Comparison of ENCODE assay signal across 24 mouse cellular contexts in genomic region chr10:61234319-61234718, GRCm38 (mm10). TPM values are rescaled to one million over a fixed set of nuclear protein-coding genes. Genes with fewer than 3 reads are reported as not detected.
A peak's percentile ranks its signal among the peaks of the same experiment; 100 is the strongest.
DNase-seq lines count a peak whose midpoint lies in the region; ATAC-seq and TF ChIP-seq lines count a peak whose summit lies in the region.
"Had no signal": no experiment of that assay in that cellular context is flagged by ENCODE, and none has a peak within 500 bp of the region (broad histone marks: within the 10 kb centered on the region; RNA-seq: fewer than 3 reads in every experiment).

No protein-coding gene starts in this region.

- TF ChIP-seq CTCF in bone marrow, adult 2 months (IDR thresholded peaks at IDR 0.05; ENCODE audit: control insufficient read depth, insufficient read depth, low read length), result no peak

- no peak overlapping the region for H3ac ChIP-seq in myocyte (ENCODE audit: control insufficient read depth, insufficient read length)

- 54% methylated on average over 4 of the region's 4 CpGs for WGBS in embryonic facial prominence, embryonic 11.5 days
- 75% methylated on average over 4 of the region's 4 CpGs for WGBS in embryonic facial prominence, embryonic 10.5 days
- WGBS in bone marrow, adult 2 months, result 55% methylated on average over 4 of the region's 4 CpGs

- H3K4me2 ChIP-seq in embryonic facial prominence, embryonic 11.5 days (ENCODE audit: low read depth, low read length), result no peak overlapping the region
- no peak overlapping the region for H3K4me2 ChIP-seq in myocyte (ENCODE audit: low read depth)
- H3K4me2 ChIP-seq: forebrain, embryonic 12.5 days; hindbrain, embryonic 12.5 days; limb, embryonic 12.5 days; lung, embryonic 15.5 days; midbrain, embryonic 12.5 days had no signal

- no peak overlapping the region for H3K4me3 ChIP-seq in embryonic facial prominence, embryonic 11.5 days (ENCODE audit: low read depth, low read length)
- H3K4me3 ChIP-seq in embryonic facial prominence, embryonic 10.5 days, result no peak overlapping the region
- H3K4me3 ChIP-seq in bone marrow, adult 2 months (replicated peaks; ENCODE audit: control insufficient read depth, low read depth, low read length), result no peak overlapping the region
- no peak overlapping the region for H3K4me3 ChIP-seq in myocyte
- H3K4me3 ChIP-seq: forebrain, embryonic 12.5 days; hindbrain, embryonic 12.5 days; limb, embryonic 12.5 days; lung, embryonic 15.5 days; midbrain, embryonic 12.5 days had no signal

- no peak for ATAC-seq in embryonic facial prominence, embryonic 11.5 days (replicated peaks; ENCODE audit: insufficient number of reproducible peaks, low FRiP score, low TSS enrichment, low read depth)

- no peaks in the 10 kb centered on the region for H3K36me3 ChIP-seq in embryonic facial prominence, embryonic 11.5 days (replicated peaks; ENCODE audit: control insufficient read depth, insufficient read depth, low read depth, low read length)
- H3K36me3 ChIP-seq in embryonic facial prominence, embryonic 10.5 days (replicated peaks), result no peaks in the 10 kb centered on the region
- H3K36me3 ChIP-seq in myocyte (ENCODE audit: control insufficient read depth, insufficient read depth), result peaks cover 6% of the 10 kb centered on the region
- H3K36me3 ChIP-seq: forebrain, embryonic 12.5 days; hindbrain, embryonic 12.5 days; limb, embryonic 12.5 days; lung, embryonic 15.5 days; midbrain, embryonic 12.5 days had no signal

- DNase-seq in embryonic facial prominence, embryonic 11.5 days (ENCODE audit: low spot score), result peak; percentile 70
- DNase-seq in embryonic facial prominence, embryonic 10.5 days (ENCODE audit: low spot score), result no peak
- peak; percentile 70 for DNase-seq in thymus, postnatal 25 days
- no peak for DNase-seq in retina, embryonic 14.5 days (ENCODE audit: low spot score)
- DNase-seq in testis, postnatal 14 days (ENCODE audit: low spot score), result no peak
- no peak for DNase-seq in right cerebral cortex, postnatal 36 days (ENCODE audit: low spot score in 2 of 2)
- DNase-seq: adrenal gland, postnatal 25 days; cerebellum, adult 11-12 months; cerebellum, postnatal 14 days; embryo, embryonic 11 days; gastrocnemius, postnatal 36 days; heart, postnatal 14 days; kidney, adult 8-10 months; kidney, postnatal 14 days; retina, postnatal 1 day; right cerebral cortex, postnatal 4 days had no signal

- no peak for TF ChIP-seq POLR2A in bone marrow, adult 2 months (IDR thresholded peaks at IDR 0.05; ENCODE audit: borderline replicate concordance, control insufficient read depth, low read depth, low read length)
- TF ChIP-seq POLR2A in myocyte (IDR thresholded peaks at IDR 0.05; ENCODE audit: insufficient read length, low read depth), result no peak

- H3K9ac ChIP-seq in embryonic facial prominence, embryonic 11.5 days (replicated peaks; ENCODE audit: low read length), result no peak overlapping the region
- H3K9ac ChIP-seq: forebrain, embryonic 12.5 days; hindbrain, embryonic 12.5 days; limb, embryonic 12.5 days; liver, embryonic 14.5 days; lung, embryonic 15.5 days; midbrain, embryonic 12.5 days had no signal

- H3K27me3 ChIP-seq in embryonic facial prominence, embryonic 11.5 days (ENCODE audit: control insufficient read depth, insufficient read depth, low read length), result no peaks in the 10 kb centered on the region
- no peaks in the 10 kb centered on the region for H3K27me3 ChIP-seq in embryonic facial prominence, embryonic 10.5 days (replicated peaks; ENCODE audit: low read depth, poor library complexity, severe bottlenecking)
- no peaks in the 10 kb centered on the region for H3K27me3 ChIP-seq in myocyte (ENCODE audit: control insufficient read depth, insufficient read depth, insufficient read length)
- H3K27me3 ChIP-seq: forebrain, embryonic 12.5 days; hindbrain, embryonic 12.5 days; limb, embryonic 12.5 days; lung, embryonic 15.5 days; midbrain, embryonic 12.5 days had no signal

- no peaks in the 10 kb centered on the region for H3K9me3 ChIP-seq in embryonic facial prominence, embryonic 11.5 days (replicated peaks; ENCODE audit: control insufficient read depth, low read length)
- 0 out of 2 replicates have a peak, but pooled peaks cover 8% of the 10 kb centered on the region for H3K9me3 ChIP-seq in embryonic facial prominence, embryonic 10.5 days
- H3K9me3 ChIP-seq: forebrain, embryonic 12.5 days; hindbrain, embryonic 12.5 days; lung, embryonic 15.5 days had no signal

- no peaks in the 10 kb centered on the region for H3K4me1 ChIP-seq in embryonic facial prominence, embryonic 11.5 days (ENCODE audit: control insufficient read depth, insufficient read depth, low read length)
- H3K4me1 ChIP-seq in embryonic facial prominence, embryonic 10.5 days, result peaks cover 15% of the 10 kb centered on the region; the same call in 1 of the 2 replicates
- H3K4me1 ChIP-seq in bone marrow, adult 2 months (ENCODE audit: control insufficient read depth, insufficient read depth, low read length), result no peaks in the 10 kb centered on the region; the same call in 1 of the 2 replicates
- H3K4me1 ChIP-seq: hindbrain, embryonic 12.5 days; lung, embryonic 15.5 days; midbrain, embryonic 12.5 days had no signal

- H3K27ac ChIP-seq in embryonic facial prominence, embryonic 11.5 days (replicated peaks; ENCODE audit: low read depth, low read length), result no peak overlapping the region
- H3K27ac ChIP-seq in embryonic facial prominence, embryonic 10.5 days (replicated peaks), result no peak overlapping the region
- peak overlapping the region; percentile 21; the same call in 1 of the 2 replicates for H3K27ac ChIP-seq in bone marrow, adult 2 months (ENCODE audit: control insufficient read depth, insufficient read depth, low read depth, low read length, poor library complexity)
- H3K27ac ChIP-seq: forebrain, embryonic 12.5 days; hindbrain, embryonic 12.5 days; limb, embryonic 12.5 days; liver, embryonic 14.5 days; lung, embryonic 15.5 days; midbrain, embryonic 12.5 days had no signal

- H3K79me2 ChIP-seq in myocyte (ENCODE audit: control insufficient read depth, insufficient read depth), result no peaks in the 10 kb centered on the region

TF ChIP-seq in myocyte, 11 proteins besides CTCF, POLR2A, EP300 and RAD21:
- TF ChIP-seq USF1 (IDR thresholded peaks at IDR 0.05; ENCODE audit: low read depth) (no peak), TCF12 (IDR thresholded peaks at IDR 0.05; ENCODE audit: insufficient read depth, poor library complexity, severe bottlenecking) (peak; percentile 18), CEBPB (IDR thresholded peaks at IDR 0.05; ENCODE audit: insufficient read depth, poor library complexity, severe bottlenecking) (no peak), POLR2AphosphoS2 (IDR thresholded peaks at IDR 0.05; ENCODE audit: insufficient read length, low read depth) (no peak), MYOG (IDR thresholded peaks at IDR 0.05; ENCODE audit: control insufficient read depth in 1 of 3, insufficient read depth in 1 of 3, insufficient read length in 2 of 3, low read depth in 2 of 3) (peak in 1 of 3 experiments; percentile 21), MYOD1 (IDR thresholded peaks at IDR 0.05; ENCODE audit: control insufficient read depth in 1 of 3, insufficient read length in 2 of 3, low read depth in 2 of 3) (no peak), TCF3 (IDR thresholded peaks at IDR 0.05; ENCODE audit: insufficient read length, low read depth) (no peak), MAX (IDR thresholded peaks at IDR 0.05; ENCODE audit: low read depth) (no peak)

RNA-seq across cellular contexts. Expression of gene Adamts14, which starts 38.9 kb away (rescaled TPM):
- 0.27 and 0.64 TPM in 2 replicates for polyA plus RNA-seq in embryonic facial prominence, embryonic 11.5 days (2014; fragmentation: Nextera tagmentation; extraction: Ambion mirVana)
- polyA plus RNA-seq in embryonic facial prominence, embryonic 10.5 days (2016; fragmentation: Nextera tagmentation; extraction: Ambion mirVana), result 0.40 and 0.42 TPM in 2 replicates
- polyA plus RNA-seq in bone marrow, adult 2 months (2011; ENCODE audit: insufficient read depth, insufficient read length, low replicate concordance, missing spikeins), result 1.5 and 3.6 TPM in 2 replicates
- 31.0 TPM for polyA plus RNA-seq in myocyte (2012; fragmentation: generic; extraction: Trizol)

Comparison
In these comparisons a context has a peak if more than half of its experiments do, and no peak if none do; other contexts are left out.
1. DNase-seq: peak in embryonic facial prominence, embryonic 11.5 days (single experiment) and thymus, postnatal 25 days (single experiment); none in embryonic facial prominence, embryonic 10.5 days (single experiment), retina, embryonic 14.5 days (single experiment), testis, postnatal 14 days (single experiment) and right cerebral cortex, postnatal 36 days (0 of 2).